Mouse (Mus musculus) cerebellum, adult 2 months (tissue): ENCODE results near the gene Gorasp1. TPM values are rescaled to one million over a fixed set of nuclear protein-coding genes. Genes with fewer than 3 reads are reported as not detected.
A peak's percentile ranks its signal among the peaks of the same experiment; 100 is the strongest.

Experiments used
- DNase-seq, 2 experiments: peaks; one replicate each; pipeline ENCODE4 v3.0.0; 2021
- H3K27ac ChIP-seq: fragments of 200-500 bp; 2 replicates; pipeline ENCODE4 v1.5.1; 2012; ENCODE audit warnings: low read length, control low read depth, inconsistent platforms; ENCODE audit not compliant: insufficient read depth
- H3K27me3 ChIP-seq: fragments of 200-500 bp; 2 replicates; pipeline ENCODE4 v1.6.1; 2012; ENCODE audit warnings: inconsistent platforms, mild to moderate bottlenecking, low read length, moderate library complexity; ENCODE audit not compliant: control insufficient read depth, insufficient read depth
- H3K4me1 ChIP-seq: fragments of 200-500 bp; 2 replicates; pipeline ENCODE4 v1.6.1; 2011; ENCODE audit warnings: low read length; ENCODE audit not compliant: control insufficient read depth, insufficient read depth
- H3K4me3 ChIP-seq: fragments of 200-500 bp; replicated peaks from 2 replicates; pipeline ENCODE3; 2011; ENCODE audit warnings: mild to moderate bottlenecking, low read depth, low read length, control low read depth; ENCODE audit not compliant: insufficient read depth
- CTCF ChIP-seq: fragments of 200-500 bp; IDR thresholded peaks from 2 replicates; pipeline ENCODE4 v1.5.1; 2011; ENCODE audit warnings: low read depth, mild to moderate bottlenecking, control low read depth, low read length, moderate library complexity, borderline replicate concordance; ENCODE audit not compliant: insufficient read depth
- POLR2A ChIP-seq: fragments of 200-500 bp; IDR thresholded peaks from 2 replicates; pipeline ENCODE4 v1.6.1; 2011; ENCODE audit warnings: low read length, control low read depth, borderline replicate concordance; ENCODE audit not compliant: insufficient read depth
- WGBS: fragments of 180-500 bp; shearing (Covaris S2); methylation state at CpG from one replicate; pipeline ENCODE4 v1.1.7; 2018; 5-methylcytosine and 5-hydroxymethylcytosine counted together
- polyA plus RNA-seq: library from polyadenylated mRNA; depleted of rRNA; stranded (reverse); fragments of >200 nt; gene quantifications from 2 replicates; pipeline ENCODE4 v1.2.3, GENCODE M21; 2012; rRNA removed

The Gorasp1 gene
- 22.1 and 23.6 TPM in 2 replicates for polyA plus RNA-seq

GRCm38 (mm10) chr9:119937005-119937773, at the start of gene Gorasp1, which contains the start of gene Ttc21a:
Gene Gorasp1, minus strand, starts transcription at chr9:119937565.
Gene Ttc21a, plus strand, starts transcription at chr9:119937606.
- Histone ChIP-seq H3K27ac (peak within 1 kb of the TSS; percentile 84), H3K27me3 (no peaks in the 10 kb centered on the region), H3K4me3 (peak within 1 kb of the TSS; percentile 89), H3K4me1 (peaks cover 8% of the 10 kb centered on the region; the same call in 1 of the 2 replicates)
- under 1% methylated on average over 40 of the region's 40 CpGs for WGBS
- DNase-seq = peak; percentile 90 to 93
- TF ChIP-seq CTCF = no peak
- peak; percentile 86 for TF ChIP-seq POLR2A

DNA sequence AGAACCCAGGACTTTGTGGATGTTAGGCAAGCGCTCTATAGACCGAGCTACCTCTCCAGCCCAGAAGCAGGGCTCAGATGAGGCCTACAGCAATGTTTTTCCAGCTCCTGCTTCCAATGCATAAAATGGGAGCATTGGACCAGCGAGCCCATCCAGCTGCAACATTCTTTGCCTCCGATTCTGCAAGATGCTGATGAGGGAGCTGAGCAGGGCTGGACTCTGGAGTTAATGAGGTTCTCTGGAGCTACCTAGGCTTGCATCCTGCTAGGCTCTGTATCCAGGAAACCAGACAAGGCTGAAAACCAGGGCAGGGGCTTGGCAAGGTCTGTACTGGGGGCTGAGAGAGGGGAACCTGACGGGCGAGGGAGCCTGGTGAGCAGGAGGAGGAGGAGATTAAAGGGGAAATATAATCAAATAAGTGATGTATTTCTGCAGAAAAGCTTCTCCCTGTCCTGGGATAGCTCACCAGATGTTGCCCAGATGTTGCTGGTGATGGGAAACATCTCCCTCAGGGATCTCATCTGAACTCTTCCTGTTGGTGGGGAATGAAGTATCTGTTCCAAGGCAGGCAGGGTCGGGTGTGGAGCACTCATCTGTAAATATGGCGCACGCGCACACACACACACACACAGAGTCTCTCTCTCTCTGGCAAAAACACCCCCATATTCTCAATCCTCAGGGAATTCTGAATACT, 48.7 kb upstream of the Gorasp1 start:
- no peak overlapping the region for H3K27ac ChIP-seq
- H3K4me3 ChIP-seq = no peak overlapping the region
- peaks cover 17% of the 10 kb centered on the region for H3K4me1 ChIP-seq
- no peak for TF ChIP-seq POLR2A
- TF ChIP-seq CTCF = no peak
- no peak for DNase-seq
- no peaks in the 10 kb centered on the region for H3K27me3 ChIP-seq
- 84% methylated on average over 10 of the region's 10 CpGs for WGBS

DNA sequence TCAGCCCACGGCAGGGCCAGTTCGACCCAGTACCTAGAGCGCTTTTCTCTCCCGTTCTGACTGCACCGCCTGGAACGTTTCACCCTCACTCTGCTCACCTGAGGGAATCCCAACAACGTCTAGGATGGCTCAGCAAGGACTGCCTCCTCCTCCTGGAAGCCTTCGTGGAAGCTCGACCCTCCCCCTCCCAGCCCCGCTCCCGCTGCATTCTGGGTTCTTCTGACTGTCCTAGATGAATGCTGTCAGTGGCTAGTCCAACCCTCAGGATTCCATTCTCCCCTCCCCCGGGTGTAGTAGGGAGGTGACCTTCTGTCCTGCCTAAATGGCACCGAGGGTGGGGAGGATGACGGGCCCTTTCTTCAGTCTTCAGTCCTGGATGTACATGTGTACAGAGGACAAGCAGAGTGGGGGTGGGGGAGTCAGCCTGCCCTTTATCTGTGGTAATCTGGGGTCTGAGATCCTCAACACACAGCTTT, 47.2 kb upstream of the Gorasp1 start, which contains the start of gene Csrnp1:
Gene Csrnp1, minus strand, starts transcription at position 123 of the 476 bp plus-strand sequence.
- 46% methylated on average over 14 of the region's 14 CpGs for WGBS
- DNase-seq = peak in 1 of 2 experiments; percentile 43
- Histone ChIP-seq H3K27ac (peak within 1 kb of the TSS; percentile 88), H3K27me3 (no peaks in the 10 kb centered on the region), H3K4me1 (peaks cover 29% of the 10 kb centered on the region), H3K4me3 (peak within 1 kb of the TSS; percentile 74)
- TF ChIP-seq CTCF (no peak), POLR2A (no peak)

DNA sequence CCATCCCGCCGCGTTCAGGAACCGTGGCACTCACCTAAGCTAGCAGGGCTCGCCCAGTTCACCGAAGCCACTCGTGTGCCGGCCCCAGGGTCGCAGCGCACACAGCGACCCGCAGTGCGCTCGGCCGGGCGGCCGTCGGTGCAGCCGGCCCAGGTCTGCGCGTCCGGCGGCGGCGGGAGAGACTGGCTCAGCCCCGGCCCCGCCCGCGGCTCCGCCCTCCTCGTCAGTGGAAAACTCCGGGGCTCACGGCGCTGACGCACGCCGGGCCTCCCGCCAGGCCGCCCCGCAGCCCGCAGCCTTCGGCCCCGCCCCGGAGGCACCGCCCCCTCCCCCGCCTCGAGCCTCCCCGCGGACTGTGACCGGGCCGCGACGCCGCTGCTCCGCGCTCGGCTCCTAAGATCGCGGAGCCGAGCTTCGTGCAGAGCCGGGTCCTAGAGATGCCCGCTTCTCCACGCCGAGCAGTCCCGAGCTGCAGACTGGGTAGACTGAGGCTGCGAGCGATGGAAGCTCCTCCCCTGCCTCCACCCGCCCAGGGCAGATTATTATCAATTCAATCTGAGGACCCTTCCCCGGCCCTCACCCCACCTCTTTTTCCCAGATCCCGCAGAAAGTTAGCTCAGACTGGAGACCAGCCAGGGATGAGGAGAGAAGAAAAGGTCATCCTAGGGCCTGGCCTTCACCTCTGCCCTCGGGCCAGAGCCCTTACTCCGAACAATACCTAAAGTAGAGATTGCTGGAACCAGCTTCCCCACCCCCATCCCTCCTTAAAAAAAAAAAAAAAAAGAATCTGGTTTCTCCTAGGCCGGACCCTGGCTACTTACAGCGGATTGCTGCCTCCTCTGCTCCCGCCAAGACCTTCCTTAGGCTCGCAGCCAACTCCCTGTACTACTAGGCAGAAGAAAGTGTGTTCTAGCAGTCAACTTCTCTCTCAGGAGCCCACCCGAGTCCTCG, 46.5 kb upstream of the Gorasp1 start:
- H3K4me3 ChIP-seq = peak overlapping the region; percentile 74
- no peaks in the 10 kb centered on the region for H3K27me3 ChIP-seq
- H3K4me1 ChIP-seq = peaks cover 36% of the 10 kb centered on the region
- WGBS = 4% methylated on average over 76 of the region's 79 CpGs
- H3K27ac ChIP-seq = peak overlapping the region; percentile 88
- no peak for TF ChIP-seq CTCF
- TF ChIP-seq POLR2A = peak; percentile 66
- DNase-seq = peak; percentile 88 to 90

GRCm38 (mm10) chr9:119982956-119983551, 45.7 kb upstream of the Gorasp1 start:
- Histone ChIP-seq H3K4me3 (peak overlapping the region; percentile 74), H3K4me1 (peaks cover 44% of the 10 kb centered on the region), H3K27me3 (no peaks in the 10 kb centered on the region), H3K27ac (peak overlapping the region; percentile 88)
- TF ChIP-seq POLR2A (no peak), CTCF (no peak)
- WGBS = 1% methylated on average over 48 of the region's 48 CpGs
- DNase-seq = peak; percentile 67 to 74

- H3K27ac ChIP-seq = peak overlapping the region; percentile 88; the same call in 1 of the 2 replicates
- peaks cover 51% of the 10 kb centered on the region for H3K4me1 ChIP-seq
- peak; percentile 58 to 59 for DNase-seq
- peak overlapping the region; percentile 74 for H3K4me3 ChIP-seq
- 11% methylated on average over 11 of the region's 11 CpGs for WGBS
- TF ChIP-seq POLR2A (no peak), CTCF (no peak)
- no peaks in the 10 kb centered on the region for H3K27me3 ChIP-seq
Observed at GRCm38 (mm10) chr9:119982241-119982811, 45.0 kb upstream of the Gorasp1 start.
